Mouse (Mus musculus): ENCODE results near the gene Znhit1.
"Not testable (repeated sequence)": the region's sequence is repeated elsewhere in the genome, so short reads cannot be mapped to it uniquely, and the experiment has no call there.

Znhit1 gene

DNA sequence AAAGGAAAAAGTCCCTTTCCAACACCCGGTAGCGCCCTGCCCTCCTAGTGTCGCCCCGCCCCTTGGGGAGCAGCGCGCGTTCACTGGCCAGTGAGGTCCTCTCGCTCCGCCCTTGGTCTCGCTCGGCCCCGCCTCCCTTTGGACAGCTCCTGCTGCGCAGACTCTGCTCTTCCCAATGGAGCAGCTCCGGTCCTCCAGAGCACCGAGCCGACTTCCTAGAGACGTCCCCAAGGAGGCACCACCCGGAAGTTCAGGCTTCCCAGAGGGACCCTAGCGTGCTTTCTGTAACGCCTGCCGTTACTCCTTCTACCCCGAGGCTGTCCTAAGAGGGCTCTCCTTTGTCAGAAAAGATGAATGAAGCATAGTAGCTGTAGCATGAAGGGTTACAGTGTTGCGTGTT lies 34.8 kb downstream of the Znhit1 start, which contains the start of gene Fis1:
TSS of gene Fis1 (plus strand) at position 261 of the 400 bp plus-strand sequence.
- DNase-seq (ENCODE audit: low read depth, low spot score), result peak; percentile 96

DNA sequence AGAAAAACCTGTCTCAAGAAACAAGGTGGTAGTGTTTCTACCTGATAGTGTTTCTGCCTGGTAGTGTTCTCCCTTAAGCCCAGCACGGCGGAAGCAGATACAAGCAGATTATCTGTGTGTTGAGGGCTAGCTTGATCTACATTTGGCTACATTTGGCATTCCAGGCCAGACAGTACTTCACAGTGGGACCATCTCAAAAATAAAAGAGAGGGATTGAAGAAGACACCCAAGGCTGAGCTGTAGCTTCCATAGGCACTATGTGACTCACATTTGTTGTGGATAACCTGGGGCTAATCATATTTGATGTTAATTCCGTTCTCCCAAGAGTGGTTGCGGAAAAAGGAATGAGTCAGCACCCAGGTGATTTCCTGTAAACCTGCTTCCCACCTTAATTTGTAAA lies 35.7 kb downstream of the Znhit1 start:
- no peak for DNase-seq (ENCODE audit: low read depth, low spot score)

DNA sequence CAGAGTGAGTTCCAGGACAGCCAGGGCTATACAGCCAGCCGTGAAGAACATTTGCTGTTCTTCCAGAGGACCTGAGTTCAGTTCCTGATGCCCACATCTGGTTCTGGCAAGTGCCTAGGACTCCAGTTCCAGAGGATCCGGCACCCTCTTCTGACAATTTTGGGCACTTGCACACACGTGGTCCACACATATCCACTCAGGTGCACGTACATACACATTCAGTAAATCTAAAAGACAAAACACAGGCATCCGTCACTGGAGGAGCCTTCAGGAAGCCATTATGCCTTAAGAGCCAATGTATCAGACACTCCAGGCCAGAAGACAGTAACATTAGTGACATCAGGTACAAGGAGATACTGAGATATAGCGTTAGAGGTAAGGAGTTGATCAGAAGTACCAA lies 37.3 kb downstream of the Znhit1 start:
- DNase-seq (ENCODE audit: low read depth, low spot score), result no peak

DNA sequence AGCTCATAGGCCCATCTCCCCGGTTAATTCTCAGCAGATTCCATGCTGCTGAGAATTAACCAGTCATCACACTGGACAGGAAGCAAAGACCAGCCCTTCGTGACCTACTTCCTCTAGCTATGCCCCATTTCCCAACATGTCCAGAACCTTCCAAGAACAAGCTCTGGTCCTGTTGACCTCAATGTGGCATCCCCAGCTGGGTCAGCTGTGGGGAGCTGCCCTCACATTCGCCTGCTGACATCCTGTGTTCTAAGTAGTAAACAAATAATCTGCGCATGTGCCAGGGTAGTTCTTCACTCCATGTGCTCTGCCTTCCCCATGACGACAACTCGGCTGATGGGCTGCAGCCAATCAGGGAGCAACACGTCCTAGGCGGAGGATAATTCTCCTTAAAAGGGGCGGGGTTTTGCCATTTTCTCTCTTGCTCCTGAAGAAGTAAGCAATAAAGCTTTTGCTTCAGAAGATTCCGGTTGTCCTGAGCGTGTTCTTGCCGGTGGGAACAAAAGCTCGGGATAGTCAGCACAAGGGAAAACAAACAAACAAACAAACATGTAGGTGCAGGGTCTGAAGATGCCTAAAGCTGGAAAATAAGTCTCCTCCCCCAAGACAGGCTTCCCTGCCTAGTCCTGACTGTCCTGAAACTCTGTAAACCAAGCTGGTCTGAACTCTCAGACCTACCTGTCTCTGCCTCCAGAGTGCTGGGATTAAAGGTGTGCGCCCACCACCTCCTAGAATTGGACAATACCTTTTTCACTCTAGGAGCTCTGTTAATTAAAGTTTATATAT lies 38.1 kb downstream of the Znhit1 start:
- not testable (repeated sequence) for DNase-seq (ENCODE audit: low read depth, low spot score)

DNA sequence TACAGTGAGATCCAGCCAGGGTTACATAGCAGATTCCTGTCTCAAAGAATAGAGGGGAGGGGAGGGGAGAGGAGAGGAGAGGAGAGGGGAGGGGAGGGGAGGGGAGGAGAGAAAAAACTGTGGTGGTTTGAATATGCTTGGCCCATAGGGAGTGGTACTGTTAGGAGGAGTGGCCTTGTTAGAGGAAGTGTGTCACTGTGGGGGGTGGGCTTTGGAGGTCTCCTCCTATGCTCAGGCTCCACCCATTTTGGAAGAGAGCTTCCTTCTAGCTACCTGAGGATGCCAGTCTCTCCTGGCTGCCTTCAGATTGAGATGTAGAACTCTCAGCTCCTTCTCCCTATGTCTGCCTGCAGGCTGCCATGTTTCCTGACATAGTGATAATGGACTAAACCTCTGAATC lies 39.9 kb downstream of the Znhit1 start:
- no peak for DNase-seq (ENCODE audit: low read depth, low spot score)

DNA sequence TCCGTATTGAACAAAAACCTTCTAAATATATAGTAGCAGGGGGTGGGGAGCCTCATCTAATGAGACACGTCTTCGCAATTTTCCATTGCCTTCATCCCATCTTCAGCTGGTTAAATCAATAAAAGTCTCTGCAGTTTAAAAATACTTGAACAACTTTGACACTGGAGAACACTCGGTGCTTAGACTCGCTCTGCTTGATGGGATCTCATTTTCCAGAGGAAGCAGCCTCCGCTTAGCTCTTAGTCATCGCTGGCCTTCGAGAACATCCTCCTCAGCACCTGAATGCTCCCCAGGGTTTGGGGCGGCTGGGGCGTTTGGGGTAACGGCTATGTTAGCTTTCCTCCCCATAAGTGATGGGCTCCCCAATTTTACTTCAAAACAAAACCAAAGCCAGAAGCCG lies 42.7 kb downstream of the Znhit1 start:
- DNase-seq (ENCODE audit: low read depth, low spot score), result no peak

DNA sequence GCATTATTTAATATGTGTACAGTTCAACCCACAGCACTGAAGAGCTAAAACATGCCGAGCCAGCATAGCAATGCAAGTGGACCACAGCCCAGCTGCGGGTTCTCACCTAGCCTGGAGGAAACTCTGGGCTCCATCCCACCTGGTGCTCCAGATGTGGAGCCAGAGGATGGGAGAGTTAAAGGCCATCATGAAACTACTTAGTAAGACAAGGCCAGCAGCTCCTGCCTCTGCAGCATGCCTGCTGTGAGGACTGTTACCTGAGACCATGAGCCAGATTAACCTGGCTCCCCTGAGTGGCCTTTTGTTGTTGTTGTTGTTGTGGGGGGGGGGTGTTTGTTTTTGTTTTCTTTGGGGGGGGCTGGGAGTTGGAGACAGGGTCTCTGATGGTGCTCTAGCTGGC lies 44.4 kb downstream of the Znhit1 start:
- DNase-seq (ENCODE audit: low read depth, low spot score), result no peak

DNA sequence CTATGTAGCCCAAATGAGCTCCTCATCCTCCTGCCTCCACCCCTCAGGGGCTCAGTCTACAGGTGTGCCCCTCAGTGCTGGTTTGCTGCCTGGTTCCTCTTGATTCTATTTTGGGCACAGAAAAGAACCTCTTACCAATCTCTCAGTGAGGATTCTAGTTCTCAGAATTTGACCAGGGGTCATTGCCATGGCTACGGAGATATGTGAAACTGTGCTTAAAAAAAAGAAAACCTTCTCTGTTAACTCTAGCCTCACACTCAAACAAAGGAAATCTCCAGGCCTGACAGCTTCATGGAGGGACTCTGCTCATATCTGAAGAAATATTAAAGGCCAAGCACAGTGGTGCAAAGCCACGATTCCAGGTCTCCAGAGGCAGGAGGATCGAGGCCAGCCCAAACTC lies 45.0 kb downstream of the Znhit1 start:
- no peak for DNase-seq (ENCODE audit: low read depth, low spot score)

DNA sequence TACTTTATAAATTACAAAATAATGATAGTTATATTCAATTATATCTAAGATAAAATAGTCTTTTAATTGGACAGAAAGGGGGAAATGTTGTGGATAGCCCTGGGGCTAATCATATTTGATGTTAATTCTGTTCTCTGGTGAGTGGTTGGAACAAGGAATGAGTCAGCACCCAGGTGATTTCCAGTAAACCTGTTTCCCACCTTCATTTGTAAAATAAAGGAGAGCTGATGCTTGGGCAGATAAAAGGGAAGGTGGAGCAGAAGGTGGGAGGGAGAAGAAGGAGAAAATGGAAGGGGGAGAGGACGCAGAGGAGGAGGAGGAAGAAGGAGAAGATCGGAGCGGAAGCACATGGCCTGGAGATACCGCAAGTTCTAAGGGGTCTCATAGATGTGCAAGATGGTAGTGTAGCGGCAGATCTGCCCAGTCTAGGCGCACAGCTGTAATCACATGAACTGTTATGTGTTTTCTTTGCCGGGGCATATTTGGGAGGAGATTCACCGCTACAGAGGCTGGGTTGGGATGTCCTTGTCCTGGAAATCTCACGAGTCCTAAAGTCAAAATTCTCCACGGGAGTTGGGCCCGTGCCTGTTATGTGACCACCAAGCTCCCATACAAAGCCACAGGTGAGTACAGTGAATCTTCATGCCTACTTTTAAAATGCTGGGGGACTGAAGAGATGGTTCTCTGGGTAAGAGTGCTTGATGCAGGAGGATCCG lies 46.8 kb downstream of the Znhit1 start:
- DNase-seq (ENCODE audit: low read depth, low spot score), result no peak

DNA sequence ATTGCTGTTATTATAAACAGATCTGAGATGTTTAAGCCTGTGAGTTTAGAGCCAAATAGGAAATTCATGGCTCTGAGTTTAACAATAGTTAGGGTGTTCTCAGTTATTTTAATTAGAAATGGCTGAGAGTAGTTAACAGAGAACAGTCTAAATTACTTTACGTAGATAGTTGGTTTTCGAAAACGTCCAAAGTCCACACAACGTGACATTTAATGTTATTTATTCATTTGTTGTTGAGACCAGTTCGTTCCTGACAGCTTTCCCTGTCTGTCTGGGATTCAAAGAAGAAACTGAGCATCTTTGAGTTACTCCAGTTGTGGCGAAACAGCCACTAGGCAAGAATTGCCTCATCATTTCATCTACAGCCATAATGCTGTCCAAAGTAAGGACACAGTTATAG lies 47.8 kb downstream of the Znhit1 start:
- not testable (repeated sequence) for DNase-seq (ENCODE audit: low read depth, low spot score)

DNA sequence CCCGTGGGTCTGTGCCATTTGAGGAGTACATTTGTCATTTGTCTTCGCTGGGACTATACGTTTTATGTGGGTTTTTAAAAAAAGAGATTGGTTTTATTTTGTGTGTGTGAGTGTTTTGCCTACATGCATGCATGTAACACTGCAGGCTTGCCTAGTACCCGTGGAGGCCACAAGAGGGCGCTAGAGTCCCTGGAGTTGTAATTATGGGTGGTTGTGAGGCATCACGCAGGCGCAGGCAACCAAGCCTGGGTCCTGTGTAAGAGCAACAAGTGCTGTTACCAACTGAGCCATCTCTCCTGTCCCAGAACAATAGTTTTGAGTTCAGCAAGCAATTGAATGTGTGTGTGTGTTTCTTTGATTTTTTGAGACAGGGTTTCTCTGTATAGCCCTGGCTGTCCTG lies 48.5 kb downstream of the Znhit1 start:
- no peak for DNase-seq (ENCODE audit: low read depth, low spot score)

DNA sequence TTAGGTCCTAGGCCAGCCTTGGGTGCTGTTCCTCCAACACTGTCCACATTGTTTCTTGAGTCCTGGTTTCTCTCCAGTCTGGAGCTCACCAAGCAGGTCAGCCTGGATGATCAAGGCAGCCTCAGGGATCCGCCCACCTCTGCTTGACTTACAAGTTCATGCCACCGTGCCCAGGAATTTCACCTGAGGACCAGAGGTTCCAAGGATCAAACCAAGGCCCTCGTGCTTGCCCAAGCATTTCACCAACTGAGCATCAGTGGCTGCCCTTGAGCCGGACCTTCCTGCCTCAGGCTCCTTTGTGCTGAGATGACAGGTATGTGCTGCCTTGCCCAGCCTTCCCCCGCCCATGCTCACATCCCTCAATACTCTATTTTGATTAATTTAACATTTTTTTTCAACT lies 50.2 kb downstream of the Znhit1 start:
- DNase-seq (ENCODE audit: low read depth, low spot score), result no peak

DNA sequence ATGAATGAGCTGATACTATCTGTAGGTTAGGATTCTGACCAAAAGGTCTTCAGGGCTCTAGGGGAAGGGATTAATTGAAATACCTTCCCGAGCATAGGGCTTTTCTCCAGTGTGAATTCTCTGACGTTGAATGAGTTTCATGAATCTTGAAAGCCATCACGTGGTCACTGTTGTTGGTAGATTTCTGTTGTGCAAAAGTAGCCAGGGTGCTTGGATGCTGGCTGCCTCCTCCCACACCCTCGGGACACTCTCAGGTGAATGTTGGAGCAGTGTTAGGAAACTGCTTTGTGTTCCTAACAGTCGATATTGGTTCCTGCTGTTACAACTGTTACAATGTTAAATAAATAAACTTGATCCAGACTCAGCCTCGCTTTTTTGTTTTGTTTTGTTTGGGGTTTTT lies 51.1 kb downstream of the Znhit1 start:
- no peak for DNase-seq (ENCODE audit: low read depth, low spot score)

DNA sequence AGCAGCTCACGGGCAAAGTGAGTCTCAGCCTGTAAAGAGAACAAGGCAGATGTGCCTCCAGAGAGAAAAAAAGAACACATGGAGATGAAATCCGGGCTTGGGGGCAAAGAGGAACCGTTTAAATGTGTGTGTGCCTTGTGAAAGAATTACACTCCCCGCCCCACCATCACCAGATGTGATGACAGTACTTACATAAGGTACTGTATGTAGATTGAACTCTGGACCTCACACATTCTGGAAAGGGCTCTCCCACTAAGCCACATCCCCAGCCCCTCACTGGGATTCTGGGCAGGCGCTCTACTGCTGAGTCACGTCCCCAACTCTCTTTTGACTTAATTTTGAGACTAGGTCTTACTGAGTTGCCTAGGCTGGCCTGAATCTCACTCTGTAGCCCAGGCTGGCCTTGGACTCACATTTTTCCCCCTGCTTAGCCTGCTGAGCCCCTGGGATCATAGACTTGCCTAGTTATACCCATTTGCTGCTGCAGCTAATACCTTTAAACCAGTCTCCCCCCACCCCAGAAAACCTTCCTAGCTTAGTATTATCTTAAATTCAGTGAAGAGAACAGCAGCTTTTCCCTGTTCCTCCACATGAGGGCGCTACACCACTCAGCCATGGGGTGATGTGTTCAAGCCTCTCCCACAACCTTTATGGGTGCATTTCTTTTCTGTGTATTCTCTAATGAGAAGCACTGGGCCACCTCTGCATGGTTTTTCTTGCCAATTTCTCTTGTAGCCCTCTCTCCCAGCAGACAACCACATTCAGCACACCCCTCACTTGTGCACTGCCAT lies 51.7 kb downstream of the Znhit1 start:
- DNase-seq (ENCODE audit: low read depth, low spot score), result no peak

DNA sequence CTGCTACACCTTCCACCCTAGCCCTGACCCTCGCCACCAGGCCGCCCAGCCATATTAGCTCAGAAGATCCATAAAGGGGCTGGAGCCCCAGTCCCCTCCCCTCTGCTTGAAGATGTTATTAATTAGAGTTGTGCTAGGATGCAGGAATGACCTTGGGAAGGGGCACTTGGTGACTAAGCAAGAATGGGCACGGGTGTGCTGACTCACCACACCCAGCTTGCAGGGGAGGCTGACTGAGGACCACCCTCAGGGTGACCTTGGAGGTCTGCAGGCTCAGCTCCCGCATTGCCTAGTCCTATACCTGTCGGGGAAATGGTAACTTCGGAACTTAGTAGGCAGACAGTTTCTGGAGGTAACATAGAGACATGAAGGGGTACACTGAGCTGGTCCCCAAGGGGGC lies 53.9 kb downstream of the Znhit1 start:
- DNase-seq (ENCODE audit: low read depth, low spot score), result no peak

DNA sequence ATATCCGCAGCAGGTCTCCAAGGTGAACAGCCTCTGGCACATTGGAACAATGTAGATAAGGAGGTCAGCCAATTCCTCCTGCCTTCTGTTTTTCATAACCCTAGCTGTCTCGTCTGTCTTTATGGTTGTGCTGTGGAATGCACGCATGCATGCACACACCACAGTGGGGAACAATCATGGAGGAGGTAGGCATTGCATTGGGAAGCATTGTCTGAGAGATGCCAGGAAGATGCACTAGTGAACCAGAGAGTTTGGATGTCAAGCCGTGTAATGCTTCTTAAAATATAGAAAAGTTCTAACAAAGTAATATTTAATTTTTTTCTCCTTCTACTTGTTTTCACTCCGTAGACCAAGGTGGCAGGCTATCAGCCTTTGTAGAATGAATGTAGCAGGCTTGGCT lies 54.9 kb downstream of the Znhit1 start:
- DNase-seq (ENCODE audit: low read depth, low spot score), result no peak

All from WW6 (cell line).